Mouse (Mus musculus) monocyte, adult 5-6 weeks (primary cell): ENCODE results near the gene Edc4. TPM values are rescaled to one million over a fixed set of nuclear protein-coding genes. Genes with fewer than 3 reads are reported as not detected.
A peak's percentile ranks its signal among the peaks of the same experiment; 100 is the strongest.

Source experiments
- ATAC-seq: fragments of 153-309, 156-312 bp; replicated peaks from 2 replicates; pipeline ENCODE4 v1.8.0; 2017; ENCODE audit warnings: mild to moderate bottlenecking; ENCODE audit not compliant: low TSS enrichment, insufficient number of reproducible peaks, severe bottlenecking, poor library complexity, low FRiP score
- total RNA-seq: library from RNA; stranded (forward); fragments of 200-1000, 200-491, 200-594 nt; gene quantifications from 3 replicates; pipeline ENCODE4 v1.2.3, GENCODE M21; 2017

Edc4 gene
- total RNA-seq, 1 experiment from 2014 or later: 48.9 TPM

DNA sequence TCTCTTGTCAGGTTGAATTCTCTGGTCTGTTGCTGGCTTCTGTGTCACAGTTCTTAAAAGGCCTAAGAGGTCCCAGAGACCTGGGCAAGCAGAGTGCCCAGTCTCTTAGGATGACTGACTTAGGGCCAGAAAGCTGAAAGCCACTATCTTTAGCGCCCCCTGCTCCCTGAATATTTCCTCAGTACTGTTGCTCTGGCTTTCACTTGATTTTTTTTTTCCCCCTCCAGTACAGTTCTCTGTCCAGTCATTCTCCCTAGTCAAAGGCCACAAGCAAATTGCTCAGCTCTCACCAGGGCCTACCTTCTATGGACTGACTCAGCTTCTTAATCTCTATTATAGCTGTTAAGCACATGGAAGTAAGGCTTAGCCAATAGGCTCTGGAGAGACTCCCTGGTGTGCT, 18.7 kb upstream of the Edc4 start:
- no peak for ATAC-seq

DNA sequence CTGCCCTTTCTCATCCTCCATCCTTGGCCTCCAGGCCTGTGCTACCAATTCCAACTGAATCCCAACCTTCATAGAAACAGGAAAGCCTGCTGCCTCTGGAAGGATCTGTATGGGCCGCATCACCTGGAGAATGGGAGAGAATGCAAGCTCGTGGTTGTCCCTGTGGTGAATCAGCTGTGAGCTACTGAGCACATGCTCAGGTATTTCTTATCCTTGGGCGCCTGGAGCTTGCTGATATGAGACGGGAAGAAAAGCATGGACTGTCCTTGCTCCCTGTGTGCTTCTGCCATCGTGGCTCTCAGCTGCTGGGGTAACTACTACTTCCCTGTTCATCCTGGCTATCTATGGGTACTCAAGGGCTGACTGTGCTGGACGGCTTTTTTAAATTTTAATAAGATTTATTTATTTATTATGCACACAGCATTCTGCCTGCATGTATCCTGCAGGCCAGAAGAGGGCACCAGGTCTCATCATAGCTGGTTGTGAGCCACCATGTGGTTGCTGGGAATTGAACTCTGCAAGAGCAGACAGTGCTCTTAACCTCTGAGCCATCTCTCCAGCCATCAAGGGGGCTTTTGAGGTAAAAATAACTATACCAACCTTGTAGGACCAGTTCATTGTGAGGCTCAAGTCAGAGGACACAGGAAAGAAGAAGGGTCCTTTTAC, 14.2 kb upstream of the Edc4 start:
- ATAC-seq: no peak

- no peak for ATAC-seq
Observed at GRCm38 (mm10) chr8:105874301-105874700, 6.4 kb upstream of the Edc4 start.

DNA sequence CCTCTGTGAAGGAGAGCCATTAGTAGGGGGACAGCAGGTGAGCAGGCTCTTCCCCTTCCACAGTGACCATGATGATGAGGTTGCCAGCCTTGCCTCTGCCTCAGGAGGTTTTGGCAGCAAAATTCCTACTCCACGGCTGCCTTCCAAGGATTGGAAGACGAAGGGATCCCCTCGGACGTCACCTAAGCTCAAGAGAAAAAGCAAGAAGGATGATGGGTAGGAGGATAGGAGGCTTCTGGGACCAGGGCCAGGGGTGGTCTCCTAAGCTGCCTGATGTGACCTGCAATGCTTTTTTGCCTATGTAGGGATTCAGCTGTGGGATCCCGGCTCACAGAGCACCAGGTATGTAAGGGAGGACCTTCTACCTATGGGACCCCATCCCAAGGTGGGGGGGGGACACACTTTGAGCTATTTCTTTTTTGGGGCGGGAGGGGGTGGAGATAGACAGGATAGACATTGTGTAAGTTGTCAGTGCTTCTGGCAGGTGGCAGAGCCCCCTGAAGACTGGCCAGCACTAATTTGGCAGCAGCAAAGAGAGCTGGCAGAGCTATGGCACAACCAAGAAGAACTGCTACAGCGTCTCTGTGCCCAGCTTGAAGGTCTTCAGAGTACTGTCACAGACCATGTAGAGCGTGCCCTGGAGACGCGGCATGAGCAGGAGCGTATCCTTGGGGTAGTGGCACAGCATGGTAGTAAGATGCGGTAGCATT, 9.2 kb downstream of the Edc4 start:
- ATAC-seq: no peak

DNA sequence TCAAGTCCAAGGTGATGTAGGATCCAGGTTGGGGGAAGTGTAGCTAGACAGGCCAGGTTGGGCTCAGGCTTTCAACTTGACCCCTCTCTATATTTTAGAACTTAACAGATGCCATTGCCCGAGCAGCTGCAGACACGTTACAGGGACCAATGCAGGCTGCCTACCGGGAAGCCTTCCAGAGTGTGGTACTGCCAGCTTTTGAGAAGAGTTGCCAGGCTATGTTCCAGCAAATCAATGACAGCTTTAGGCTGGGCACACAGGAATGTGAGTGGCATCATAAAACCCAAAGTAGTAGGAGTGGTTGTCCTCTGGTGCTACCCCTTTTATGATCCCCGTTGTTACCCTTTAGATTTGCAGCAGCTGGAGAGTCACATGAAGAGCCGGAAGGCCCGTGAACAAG, 10.2 kb downstream of the Edc4 start:
- no peak for ATAC-seq

GRCm38 (mm10) chr8:105892432-105892831, 11.8 kb downstream of the Edc4 start:
- no peak for ATAC-seq

DNA sequence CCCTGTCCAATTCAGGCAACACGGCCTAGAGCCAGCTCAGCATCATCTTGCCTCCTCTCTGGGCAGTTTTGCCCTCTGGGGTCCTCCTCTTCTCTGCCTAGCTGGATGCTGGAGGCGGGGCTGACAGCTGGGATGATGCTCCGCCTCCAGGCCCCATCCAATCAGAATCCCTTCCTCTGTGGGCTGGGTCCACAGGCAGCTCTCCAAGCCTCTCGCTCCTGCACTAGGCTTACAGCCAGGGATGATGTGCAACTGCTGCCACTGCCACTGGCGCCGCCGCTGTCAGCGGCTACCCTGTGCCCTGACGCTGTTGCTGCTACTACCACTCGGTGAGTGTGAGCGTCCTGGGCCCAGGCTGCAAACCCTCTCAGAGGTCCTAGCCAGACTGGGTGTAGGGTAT, 12.7 kb downstream of the Edc4 start, which contains the start of gene Nrn1l:
Nrn1l (plus strand) TSS at position 229 of the 400 bp plus-strand sequence.
- no peak for ATAC-seq

- no peak for ATAC-seq
Observed at GRCm38 (mm10) chr8:105897801-105898480, 17.3 kb downstream of the Edc4 start.

- ATAC-seq: peak; percentile 96
Observed at GRCm38 (mm10) chr8:105900180-105900940, 19.7 kb downstream of the Edc4 start, which contains the start of gene Pskh1. Gene Pskh1, plus strand, starts transcription at chr8:105900441.

- ATAC-seq: 0 out of 2 replicates have a peak, but pooled peaks have one; percentile 44
Observed at GRCm38 (mm10) chr8:105900941-105901616, 20.4 kb downstream of the Edc4 start.

DNA sequence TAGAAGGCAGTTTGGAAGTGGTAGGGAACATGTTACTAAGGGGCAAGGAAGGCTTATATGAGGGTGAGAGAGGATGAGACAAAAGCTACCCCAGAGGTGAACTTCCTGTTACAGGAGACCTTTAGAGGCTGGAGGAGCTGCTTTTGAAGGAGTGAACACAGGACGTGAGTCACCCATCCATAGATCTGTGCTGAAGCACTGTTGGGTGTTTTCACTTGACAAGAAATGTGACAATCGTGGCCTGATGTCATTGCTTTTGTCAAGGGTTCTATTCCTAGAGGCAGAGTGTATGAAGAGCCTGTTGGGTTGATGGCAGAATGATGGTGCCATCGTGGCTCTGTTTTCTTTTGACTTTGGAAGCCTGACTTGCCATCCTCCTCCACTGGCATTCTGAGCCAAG, 38.7 kb downstream of the Edc4 start:
- no peak for ATAC-seq

DNA sequence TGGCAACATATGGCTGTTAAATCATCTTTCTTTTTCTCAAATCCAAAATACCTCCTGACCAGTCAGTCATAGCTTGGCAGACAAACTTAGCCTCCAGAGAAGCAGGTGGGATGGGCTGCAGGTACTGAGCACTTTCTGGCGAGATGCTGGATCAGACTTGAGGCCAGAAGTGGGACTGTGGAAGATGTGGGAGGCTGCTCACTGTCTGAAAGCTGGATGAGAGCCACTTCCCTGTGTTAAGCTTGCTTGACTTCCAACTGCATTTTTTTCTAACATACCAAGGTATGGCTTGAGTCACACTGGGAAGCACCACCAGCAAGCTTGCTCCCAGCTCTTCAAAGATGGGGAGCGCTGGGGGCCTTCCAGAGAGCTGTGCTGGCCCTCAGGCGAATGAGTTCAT, 44.4 kb downstream of the Edc4 start:
- no peak for ATAC-seq

DNA sequence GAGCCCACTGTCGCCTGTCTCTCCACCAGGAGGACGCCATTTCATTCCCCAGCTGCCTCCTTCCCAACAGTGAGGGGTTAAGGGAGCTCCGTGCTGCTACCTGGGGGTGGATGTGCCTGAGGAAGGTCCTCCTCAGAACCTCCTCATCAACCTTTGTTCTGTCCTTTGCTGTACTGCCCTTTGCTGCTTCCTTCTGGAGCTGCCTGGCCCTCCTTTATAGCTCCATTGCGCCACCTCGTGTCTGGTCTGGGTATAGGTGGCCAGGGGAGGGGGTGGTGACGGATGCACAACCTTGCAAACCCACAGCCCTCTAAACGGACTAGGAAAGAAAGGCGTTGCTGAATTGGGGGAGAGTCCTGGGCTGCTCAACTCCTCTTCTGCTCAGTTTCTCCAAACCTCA, 49.9 kb downstream of the Edc4 start:
- ATAC-seq: peak; percentile 88

GRCm38 (mm10) chr8:105931271-105931670, 50.6 kb downstream of the Edc4 start:
- ATAC-seq: no peak

DNA sequence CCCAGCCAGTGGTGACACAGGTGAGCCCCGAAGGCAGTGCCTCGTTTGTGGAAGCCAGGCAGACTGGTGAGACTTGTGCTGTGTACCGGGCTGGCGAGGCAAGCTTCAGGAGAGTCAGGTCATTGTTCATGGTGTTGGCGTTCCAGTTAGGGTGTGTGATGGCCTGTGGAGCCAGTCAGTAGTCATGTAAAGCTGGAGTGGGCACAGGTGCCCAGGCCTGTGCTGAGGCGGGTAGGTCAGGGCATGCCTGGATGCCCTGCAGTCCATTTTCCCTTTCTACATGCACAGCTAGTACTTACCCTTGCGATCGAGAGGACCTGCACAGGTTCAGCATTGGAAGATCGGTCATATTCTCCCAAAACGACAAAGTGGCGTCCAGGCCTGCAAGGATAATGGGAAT, 51.8 kb downstream of the Edc4 start:
- ATAC-seq: no peak

GRCm38 (mm10) chr8:105933762-105934161, 53.1 kb downstream of the Edc4 start, which contains the start of gene Ctrl:
Gene Ctrl, minus strand, starts transcription at chr8:105933862.
- no peak for ATAC-seq

- ATAC-seq: no peak
Observed at GRCm38 (mm10) chr8:105935105-105935504, 54.4 kb downstream of the Edc4 start.

GRCm38 (mm10) chr8:105935863-105936603, 55.4 kb downstream of the Edc4 start:
- no peak for ATAC-seq
